Mouse (Mus musculus) olfactory bulb, adult 2 months (tissue): ENCODE measurements at regions not wholly inside any gene's neighbourhood (a gene's known extent, or its start where the extent isn't known, plus 50 kb on each side); places are given as distances from the start of the nearest gene placed in this dataset.

Experiments used
- CTCF ChIP-seq: fragments of 200-500 bp; IDR thresholded peaks from 2 replicates; pipeline ENCODE4 v1.5.1; 2012; ENCODE audit warnings: low read depth, mild to moderate bottlenecking, low read length, moderate library complexity; ENCODE audit not compliant: insufficient read depth
- POLR2A ChIP-seq: fragments of 200-500 bp; IDR thresholded peaks from 2 replicates; pipeline ENCODE4 v1.6.1; 2012; ENCODE audit warnings: mild to moderate bottlenecking, low read depth, low read length, moderate library complexity; ENCODE audit not compliant: insufficient read depth

DNA sequence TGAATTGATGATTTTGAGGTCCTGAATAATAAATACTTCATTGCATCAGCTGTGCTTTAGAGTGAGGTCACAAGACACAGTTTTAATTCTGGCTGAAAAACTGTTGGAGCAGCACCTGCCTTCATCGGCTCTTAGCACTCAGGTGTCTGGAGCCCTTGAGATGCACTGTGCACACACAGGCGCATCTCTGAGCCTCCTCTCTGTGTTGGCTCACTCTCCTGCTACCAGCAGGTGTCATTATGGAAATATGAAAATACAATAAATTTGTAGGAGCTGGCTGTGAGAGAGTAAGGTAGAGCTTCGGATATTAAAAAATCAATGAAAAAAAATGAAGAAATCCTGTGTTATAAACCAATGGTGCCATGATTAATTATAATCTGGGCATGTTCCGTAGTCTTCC, 114.0 kb downstream of the Kcnrg start:
- TF ChIP-seq CTCF (no peak), POLR2A (no peak)
